Mouse (Mus musculus) liver, embryonic 13.5 days (tissue): ENCODE data around the gene 2510009E07Rik. TPM values are rescaled to one million over a fixed set of nuclear protein-coding genes. Genes with fewer than 3 reads are reported as not detected.
A peak's percentile ranks its signal among the peaks of the same experiment; 100 is the strongest.

Experiments used
- ATAC-seq: fragments of 200-750 bp; cut with Nextera tagmentation; 2 replicates; pipeline ENCODE4 v1.8.0; 2017; ENCODE audit warnings: low read depth, mild to moderate bottlenecking, moderate number of reproducible peaks, moderate library complexity
- DNase-seq: peaks from one replicate; pipeline ENCODE4 v3.0.0; 2022
- H3K27ac ChIP-seq: fragments of 300-500 bp; sonication (generic); 2 replicates; pipeline ENCODE4 v1.5.1; 2015; ENCODE audit warnings: moderate library complexity, mild to moderate bottlenecking, inconsistent platforms
- H3K27me3 ChIP-seq: fragments of 300-500 bp; sonication (generic); 2 replicates; pipeline ENCODE4 v1.6.1; 2015; ENCODE audit warnings: mild to moderate bottlenecking, inconsistent platforms
- H3K36me3 ChIP-seq: fragments of 300-500 bp; sonication (generic); 2 replicates; pipeline ENCODE4 v1.6.1; 2015; ENCODE audit warnings: mild to moderate bottlenecking, inconsistent platforms
- H3K4me1 ChIP-seq: fragments of 300-500 bp; sonication (generic); replicated peaks from 2 replicates; pipeline ENCODE4 v1.6.1; 2015; ENCODE audit warnings: inconsistent platforms
- H3K4me2 ChIP-seq: fragments of 300-500 bp; sonication (generic); 2 replicates; pipeline ENCODE4 v1.6.1; 2015; ENCODE audit warnings: inconsistent platforms, mild to moderate bottlenecking, moderate library complexity
- H3K4me3 ChIP-seq: fragments of 300-500 bp; sonication (generic); replicated peaks from 2 replicates; pipeline ENCODE4 v1.5.1; 2015; ENCODE audit warnings: mild to moderate bottlenecking, inconsistent platforms
- H3K9ac ChIP-seq: fragments of 300-500 bp; sonication (generic); 2 replicates; pipeline ENCODE4 v1.6.1; 2015; ENCODE audit warnings: mild to moderate bottlenecking, inconsistent platforms
- H3K9me3 ChIP-seq: fragments of 300-500 bp; sonication (generic); replicated peaks from 2 replicates; pipeline ENCODE4 v1.6.1; 2016; ENCODE audit warnings: inconsistent platforms
- whole genome bisulfite sequencing: fragments of 180-500 bp; shearing (Covaris S2); methylation state at CpG from one replicate; pipeline ENCODE4 v1.1.7; 2015; ENCODE audit not compliant: insufficient replicate concordance; 5-methylcytosine and 5-hydroxymethylcytosine counted together
- polyA plus RNA-seq: library from polyadenylated mRNA; unstranded; fragments of >200 nt; fragmentation: Nextera tagmentation; extraction: Ambion mirVana; gene quantifications from 2 replicates; pipeline ENCODE4 v1.2.1, GENCODE M21; 2015

Gene 2510009E07Rik
- polyA plus RNA-seq, 1 experiment from 2014 or later, result 2.6 TPM

DNA sequence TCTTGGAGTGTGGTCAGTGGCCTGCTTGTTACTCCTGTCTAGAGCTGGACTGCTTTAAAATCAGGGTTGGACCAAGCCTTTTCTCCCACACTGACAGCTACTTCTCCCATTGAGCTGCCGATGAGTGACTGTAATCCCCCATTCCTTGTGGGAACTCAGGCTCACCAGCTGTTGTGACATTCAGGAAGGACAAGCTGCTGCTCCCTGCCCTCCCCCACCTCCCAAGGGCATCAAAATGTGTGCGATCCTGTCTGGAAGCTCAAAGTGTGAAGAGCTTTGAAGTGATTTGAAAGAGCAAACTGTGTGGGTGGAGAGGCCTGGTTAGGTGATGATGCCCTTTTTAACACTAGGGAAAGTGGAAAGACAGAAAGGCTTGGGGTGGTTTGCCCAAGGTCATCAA lies 15.9 kb upstream of the 2510009E07Rik start:
- no peaks in the 10 kb centered on the region for H3K4me1 ChIP-seq
- H3K9me3 ChIP-seq, result no peaks in the 10 kb centered on the region
- H3K4me3 ChIP-seq, result no peak overlapping the region
- no peak overlapping the region for H3K9ac ChIP-seq
- H3K27me3 ChIP-seq, result 0 out of 2 replicates have a peak, but pooled peaks cover 1% of the 10 kb centered on the region
- H3K4me2 ChIP-seq, result no peak overlapping the region
- ATAC-seq (no peak), DNase-seq (no peak)
- 28% methylated on average over 2 of the region's 2 CpGs for WGBS
- no peak overlapping the region for H3K27ac ChIP-seq
- H3K36me3 ChIP-seq, result no peaks in the 10 kb centered on the region

GRCm38 (mm10) chr16:21704691-21705090 lies 10.2 kb upstream of the 2510009E07Rik start:
- H3K36me3 ChIP-seq, result no peaks in the 10 kb centered on the region
- no peak overlapping the region for H3K4me2 ChIP-seq
- no peak for DNase-seq
- 26% methylated on average over 5 of the region's 5 CpGs for WGBS
- H3K9ac ChIP-seq, result no peak overlapping the region
- no peaks in the 10 kb centered on the region for H3K4me1 ChIP-seq
- H3K27me3 ChIP-seq, result 0 out of 2 replicates have a peak, but pooled peaks cover 4% of the 10 kb centered on the region
- H3K27ac ChIP-seq, result no peak overlapping the region
- no peaks in the 10 kb centered on the region for H3K9me3 ChIP-seq
- H3K4me3 ChIP-seq, result no peak overlapping the region
- ATAC-seq, result no peak

GRCm38 (mm10) chr16:21702314-21702690 lies 7.8 kb upstream of the 2510009E07Rik start:
- H3K27me3 ChIP-seq, result 0 out of 2 replicates have a peak, but pooled peaks cover 4% of the 10 kb centered on the region
- no peak overlapping the region for H3K27ac ChIP-seq
- DNase-seq (no peak), ATAC-seq (no peak)
- no peaks in the 10 kb centered on the region for H3K4me1 ChIP-seq
- no peak overlapping the region for H3K4me3 ChIP-seq
- WGBS, result 28% methylated on average over 3 of the region's 3 CpGs
- H3K4me2 ChIP-seq, result no peak overlapping the region
- no peaks in the 10 kb centered on the region for H3K9me3 ChIP-seq
- no peak overlapping the region for H3K9ac ChIP-seq
- no peaks in the 10 kb centered on the region for H3K36me3 ChIP-seq

DNA sequence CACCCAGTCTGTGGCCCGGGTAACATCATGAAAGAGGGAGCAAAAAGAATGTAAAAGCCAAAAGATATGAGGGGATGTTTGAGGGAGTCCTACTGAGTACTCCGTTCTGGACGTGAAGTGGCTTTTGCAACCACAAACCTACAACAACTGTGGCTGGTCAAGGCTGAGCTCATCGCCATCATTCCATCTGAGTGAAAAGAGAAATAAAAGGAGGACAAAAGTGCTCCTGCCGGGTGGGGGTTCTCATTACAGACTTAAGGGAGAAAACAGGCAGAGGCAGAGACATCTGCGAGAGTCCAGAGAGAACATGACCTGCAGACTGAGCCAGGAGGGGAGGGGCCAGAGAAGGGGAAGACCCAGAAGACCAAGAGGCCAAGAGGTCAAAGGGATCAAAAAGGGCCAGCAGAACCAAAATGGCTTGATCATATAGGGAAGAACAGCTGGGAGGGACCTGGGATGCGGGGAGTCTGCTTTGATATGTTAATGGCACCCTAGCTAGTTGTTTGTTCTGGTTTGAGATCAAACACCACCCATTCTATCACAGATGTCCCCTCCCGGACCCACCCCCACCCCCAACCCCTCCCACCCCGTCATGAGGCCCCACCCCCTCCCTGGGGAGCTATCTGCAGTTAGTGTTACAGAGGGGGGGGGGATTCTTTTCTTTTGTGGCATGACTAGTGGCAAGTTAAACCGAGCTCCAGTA lies 7.3 kb upstream of the 2510009E07Rik start:
- H3K4me1 ChIP-seq, result no peaks in the 10 kb centered on the region
- H3K9ac ChIP-seq, result no peak overlapping the region
- H3K9me3 ChIP-seq, result no peaks in the 10 kb centered on the region
- no peak overlapping the region for H3K4me2 ChIP-seq
- H3K27me3 ChIP-seq, result peaks cover 7% of the 10 kb centered on the region
- no peaks in the 10 kb centered on the region for H3K36me3 ChIP-seq
- no peak overlapping the region for H3K27ac ChIP-seq
- ATAC-seq (peak; percentile 20; the same call in 1 of the 2 replicates), DNase-seq (no peak)
- 45% methylated on average over 10 of the region's 10 CpGs for WGBS
- H3K4me3 ChIP-seq, result no peak overlapping the region

- no peak overlapping the region for H3K27ac ChIP-seq
- H3K4me2 ChIP-seq, result no peak overlapping the region
- 43% methylated on average over 3 of the region's 3 CpGs for WGBS
- H3K36me3 ChIP-seq, result no peaks in the 10 kb centered on the region
- no peaks in the 10 kb centered on the region for H3K9me3 ChIP-seq
- ATAC-seq (no peak), DNase-seq (no peak)
- peaks cover 38% of the 10 kb centered on the region for H3K27me3 ChIP-seq
- no peak overlapping the region for H3K9ac ChIP-seq
- H3K4me3 ChIP-seq, result no peak overlapping the region
- H3K4me1 ChIP-seq, result peaks cover 10% of the 10 kb centered on the region
Observed at GRCm38 (mm10) chr16:21698136-21698535, 3.7 kb upstream of the 2510009E07Rik start.

DNA sequence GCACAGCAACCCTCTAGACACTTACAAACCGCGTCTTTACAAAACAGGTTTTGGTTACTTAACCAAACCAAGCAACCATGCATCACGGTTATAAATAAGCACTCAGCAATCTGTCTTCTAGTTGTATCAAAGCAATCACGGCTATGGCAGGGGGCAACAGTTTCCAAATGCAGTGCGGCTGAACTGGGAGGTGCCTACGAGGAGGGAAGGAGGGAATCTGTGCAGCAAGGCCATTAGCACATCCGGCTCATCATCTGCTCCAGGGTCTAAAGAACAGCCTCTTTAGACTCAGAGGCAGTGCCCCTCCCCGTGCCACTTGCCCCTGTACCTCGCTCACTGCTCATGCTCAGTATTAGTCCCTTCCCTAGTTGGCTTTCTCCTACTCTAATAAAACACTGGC lies 2.5 kb upstream of the 2510009E07Rik start:
- Histone ChIP-seq H3K36me3 (no peaks in the 10 kb centered on the region), H3K4me1 (peaks cover 10% of the 10 kb centered on the region), H3K4me2 (no peak overlapping the region), H3K9me3 (no peaks in the 10 kb centered on the region), H3K27ac (no peak overlapping the region), H3K4me3 (no peak overlapping the region), H3K27me3 (peaks cover 50% of the 10 kb centered on the region), H3K9ac (no peak overlapping the region)
- ATAC-seq, result no peak
- no peak for DNase-seq
- WGBS, result 72% methylated on average over 9 of the region's 9 CpGs

DNA sequence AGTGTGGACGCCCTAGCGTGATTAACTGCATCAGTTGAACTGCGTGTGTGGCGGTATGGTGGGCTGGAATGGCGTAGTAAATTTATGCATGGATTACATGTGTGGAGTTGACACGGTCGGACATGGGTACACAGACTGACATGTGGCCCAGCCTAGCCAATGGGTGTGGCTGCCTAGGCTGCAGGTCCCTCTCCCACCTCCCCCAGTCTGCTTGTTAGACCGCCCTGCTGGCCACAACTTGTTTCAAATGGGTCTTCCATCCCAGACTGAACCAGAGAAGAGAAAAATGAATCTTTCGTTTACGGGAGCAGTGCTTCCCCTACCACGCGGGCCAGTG lies 745 bp upstream of the 2510009E07Rik start:
- Histone ChIP-seq H3K36me3 (no peaks in the 10 kb centered on the region), H3K4me2 (peak overlapping the region; percentile 74), H3K4me1 (peaks cover 10% of the 10 kb centered on the region), H3K27me3 (peaks cover 52% of the 10 kb centered on the region), H3K27ac (no peak overlapping the region), H3K9me3 (no peaks in the 10 kb centered on the region), H3K9ac (peak overlapping the region; percentile 64; the same call in 1 of the 2 replicates), H3K4me3 (peak overlapping the region; percentile 65)
- peak; percentile 55 for ATAC-seq
- no peak for DNase-seq
- 4% methylated on average over 12 of the region's 12 CpGs for WGBS

DNA sequence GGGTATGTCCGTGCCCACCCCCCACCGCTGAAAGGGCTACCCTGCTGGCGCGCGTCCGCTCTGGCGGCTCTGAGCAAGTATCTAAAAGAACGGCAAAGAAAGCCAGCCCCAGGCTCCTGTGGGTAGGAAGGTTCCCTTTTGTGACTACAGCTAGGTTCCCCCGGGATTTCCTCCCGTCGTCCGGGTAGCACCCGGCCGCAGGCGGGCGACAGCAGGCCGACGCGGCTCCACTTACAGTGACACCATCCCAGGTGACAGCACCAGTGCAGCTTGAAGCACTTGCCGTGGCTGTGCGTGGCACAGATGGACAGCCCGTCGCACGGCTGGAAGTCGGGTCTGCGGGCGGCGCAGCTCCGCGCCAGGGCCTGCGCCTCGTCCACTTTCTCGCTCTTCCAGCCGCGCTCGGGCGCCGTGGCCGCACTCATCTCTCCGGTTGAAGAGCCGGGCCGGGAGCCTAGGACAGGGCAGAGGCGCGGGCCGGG lies 443 bp downstream of the 2510009E07Rik start:
- peak overlapping the region; percentile 48 for H3K27ac ChIP-seq
- peaks cover 52% of the 10 kb centered on the region for H3K27me3 ChIP-seq

GRCm38 (mm10) chr16:21690216-21690755 lies 4.2 kb downstream of the 2510009E07Rik start:
- Histone ChIP-seq H3K36me3 (no peaks in the 10 kb centered on the region), H3K4me2 (no peak overlapping the region), H3K27ac (no peak overlapping the region), H3K27me3 (peaks cover 35% of the 10 kb centered on the region), H3K9me3 (no peaks in the 10 kb centered on the region), H3K4me1 (peaks cover 7% of the 10 kb centered on the region), H3K4me3 (no peak overlapping the region), H3K9ac (no peak overlapping the region)
- WGBS, result 59% methylated on average over 5 of the region's 5 CpGs
- no peak for DNase-seq
- no peak for ATAC-seq

More for the DNA sequence above, 443 bp downstream of the 2510009E07Rik start:
- Histone ChIP-seq H3K4me3 (peak overlapping the region; percentile 65), H3K4me1 (peaks cover 10% of the 10 kb centered on the region), H3K9me3 (no peaks in the 10 kb centered on the region), H3K9ac (peak overlapping the region; percentile 64), H3K36me3 (no peaks in the 10 kb centered on the region), H3K4me2 (peak overlapping the region; percentile 74)
- DNase-seq (peak; percentile 2), ATAC-seq (peak; percentile 53)
- WGBS, result under 1% methylated on average over 43 of the region's 45 CpGs

DNA sequence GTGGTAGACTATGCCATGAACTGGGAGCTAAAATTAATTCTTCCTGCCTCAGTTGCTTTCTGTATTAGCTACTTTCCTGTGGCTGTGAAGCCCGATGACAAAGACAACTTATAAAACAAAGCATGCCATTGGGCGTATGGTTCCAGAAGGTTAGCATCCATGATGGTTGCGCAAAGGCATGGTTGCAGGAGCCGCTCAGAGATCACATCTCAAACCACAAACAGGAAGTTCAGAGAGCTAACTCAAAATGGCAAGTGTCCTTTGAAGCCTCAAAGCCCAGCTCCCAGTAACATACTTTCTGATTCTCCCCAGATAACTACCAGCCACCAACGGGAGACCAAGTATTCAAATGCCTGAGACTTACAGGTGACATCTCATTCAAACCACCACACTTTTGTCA lies 5.3 kb downstream of the 2510009E07Rik start:
- WGBS, result 26% methylated on average over 5 of the region's 5 CpGs
- H3K27me3 ChIP-seq, result peaks cover 23% of the 10 kb centered on the region
- no peak for ATAC-seq

GRCm38 (mm10) chr16:21687406-21687805 lies 7.1 kb downstream of the 2510009E07Rik start:
- no peak for ATAC-seq
- Histone ChIP-seq H3K9ac (no peak overlapping the region), H3K27ac (no peak overlapping the region), H3K4me3 (no peak overlapping the region), H3K4me1 (no peaks in the 10 kb centered on the region), H3K9me3 (no peaks in the 10 kb centered on the region), H3K4me2 (no peak overlapping the region), H3K27me3 (peaks cover 6% of the 10 kb centered on the region), H3K36me3 (no peaks in the 10 kb centered on the region)
- no peak for DNase-seq
- 62% methylated on average over 5 of the region's 5 CpGs for WGBS

More for the DNA sequence above, 5.3 kb downstream of the 2510009E07Rik start:
- H3K27ac ChIP-seq, result no peak overlapping the region
- no peak for DNase-seq
- no peak overlapping the region for H3K4me2 ChIP-seq
- H3K4me3 ChIP-seq, result no peak overlapping the region
- no peaks in the 10 kb centered on the region for H3K36me3 ChIP-seq
- H3K4me1 ChIP-seq, result no peaks in the 10 kb centered on the region
- no peak overlapping the region for H3K9ac ChIP-seq
- H3K9me3 ChIP-seq, result no peaks in the 10 kb centered on the region

DNA sequence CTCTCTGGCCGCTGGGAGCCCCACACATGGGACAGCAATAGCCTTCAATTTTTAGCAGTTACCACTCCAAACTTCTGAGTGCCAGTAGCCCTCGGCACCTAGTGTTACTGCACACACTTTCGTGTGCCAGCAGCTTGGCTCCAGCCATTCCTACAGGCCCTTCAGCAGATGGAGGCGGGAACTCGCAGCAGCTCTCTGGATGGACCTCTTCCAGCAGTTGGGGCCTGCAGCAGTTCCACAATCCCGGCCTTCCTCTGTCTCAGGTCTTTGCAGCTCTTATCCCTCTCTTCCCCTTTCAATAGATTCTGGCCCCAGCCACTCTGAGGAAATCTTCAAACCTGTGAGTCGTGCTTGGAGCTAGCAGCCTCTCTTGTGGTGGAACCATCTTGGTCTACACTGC lies 17.7 kb downstream of the 2510009E07Rik start:
- Histone ChIP-seq H3K4me3 (no peak overlapping the region), H3K36me3 (no peaks in the 10 kb centered on the region), H3K4me1 (no peaks in the 10 kb centered on the region), H3K27me3 (no peaks in the 10 kb centered on the region), H3K9ac (no peak overlapping the region), H3K9me3 (no peaks in the 10 kb centered on the region), H3K4me2 (no peak overlapping the region), H3K27ac (no peak overlapping the region)
- DNase-seq (no peak), ATAC-seq (no peak)
- 70% methylated on average over 7 of the region's 7 CpGs for WGBS
